Mouse (Mus musculus) layer of hippocampus, postnatal 10 days (tissue): ENCODE results near the gene Abcc2. TPM values are rescaled to one million over a fixed set of nuclear protein-coding genes. Genes with fewer than 3 reads are reported as not detected.

Experiments
- DNase-seq, 2 experiments: peaks; one replicate each; pipeline ENCODE4 v3.0.0; 2021; ENCODE audit warnings: low spot score in 2 of 2
- total RNA-seq, 2 experiments: library from RNA; stranded (reverse); gene quantifications; 2 replicates each; pipeline ENCODE4 v1.2.3; 2021

Abcc2 gene
- total RNA-seq, 2 experiments from 2014 or later: 0.07 to 0.18 TPM

DNA sequence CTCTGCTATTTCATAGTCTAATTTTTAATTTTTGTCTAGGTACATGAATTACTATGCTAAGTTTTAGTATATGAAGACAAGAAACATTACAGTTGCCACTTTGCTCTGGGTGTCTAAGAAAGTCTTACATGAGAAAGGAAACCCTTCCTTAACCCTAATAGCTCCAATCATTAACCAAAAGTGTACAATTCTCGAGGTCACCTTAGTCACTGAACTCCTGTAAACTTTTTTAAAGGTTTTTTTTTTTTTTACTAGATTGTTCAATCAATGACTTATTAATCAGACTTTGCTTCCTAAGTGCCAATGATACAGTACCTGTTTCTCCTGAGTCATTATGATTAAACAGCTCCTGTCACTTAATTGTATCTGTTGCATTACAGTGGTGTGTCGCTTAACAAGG is 4.7 kb upstream of the Abcc2 start:
- DNase-seq: no peak

DNA sequence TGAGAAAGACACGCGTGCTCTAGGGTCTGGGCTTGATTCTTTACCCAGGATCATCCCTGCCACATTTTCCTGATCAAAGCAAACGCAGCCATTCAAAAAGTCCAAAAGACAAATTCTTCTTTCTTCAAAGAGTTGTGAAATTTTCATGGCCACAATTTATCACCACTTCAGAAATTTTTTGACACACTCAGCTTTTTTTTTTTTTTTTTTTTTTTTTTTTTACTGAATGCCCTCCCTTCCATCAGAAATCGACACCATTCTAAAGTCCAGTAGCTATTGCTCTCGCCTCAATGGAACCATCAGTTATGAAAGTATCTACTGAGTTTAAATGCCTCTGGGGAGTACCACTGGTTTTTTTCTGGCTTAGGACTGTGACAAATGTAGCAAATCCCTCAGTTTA is 1.6 kb upstream of the Abcc2 start:
- no peak for DNase-seq

DNA sequence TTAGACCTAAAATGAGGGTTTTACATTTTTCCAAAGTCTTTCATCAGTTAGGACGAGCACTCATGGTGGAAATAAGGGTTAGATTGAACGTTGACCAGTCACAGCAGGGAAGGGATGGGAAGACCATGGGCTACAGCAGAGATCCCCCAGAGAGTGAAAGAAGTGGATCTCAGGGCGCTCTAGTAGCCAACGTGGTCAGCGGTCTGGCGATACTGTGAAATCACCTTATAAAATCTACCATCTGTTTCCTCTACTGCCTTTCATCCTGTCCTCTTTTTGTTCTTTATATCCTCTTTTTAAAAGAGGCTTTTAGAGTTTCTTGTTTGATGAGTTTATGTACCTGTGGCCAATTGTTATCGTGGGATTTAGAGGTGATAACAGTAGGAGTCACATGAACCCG is 2.8 kb downstream of the Abcc2 start:
- no peak for DNase-seq

DNA sequence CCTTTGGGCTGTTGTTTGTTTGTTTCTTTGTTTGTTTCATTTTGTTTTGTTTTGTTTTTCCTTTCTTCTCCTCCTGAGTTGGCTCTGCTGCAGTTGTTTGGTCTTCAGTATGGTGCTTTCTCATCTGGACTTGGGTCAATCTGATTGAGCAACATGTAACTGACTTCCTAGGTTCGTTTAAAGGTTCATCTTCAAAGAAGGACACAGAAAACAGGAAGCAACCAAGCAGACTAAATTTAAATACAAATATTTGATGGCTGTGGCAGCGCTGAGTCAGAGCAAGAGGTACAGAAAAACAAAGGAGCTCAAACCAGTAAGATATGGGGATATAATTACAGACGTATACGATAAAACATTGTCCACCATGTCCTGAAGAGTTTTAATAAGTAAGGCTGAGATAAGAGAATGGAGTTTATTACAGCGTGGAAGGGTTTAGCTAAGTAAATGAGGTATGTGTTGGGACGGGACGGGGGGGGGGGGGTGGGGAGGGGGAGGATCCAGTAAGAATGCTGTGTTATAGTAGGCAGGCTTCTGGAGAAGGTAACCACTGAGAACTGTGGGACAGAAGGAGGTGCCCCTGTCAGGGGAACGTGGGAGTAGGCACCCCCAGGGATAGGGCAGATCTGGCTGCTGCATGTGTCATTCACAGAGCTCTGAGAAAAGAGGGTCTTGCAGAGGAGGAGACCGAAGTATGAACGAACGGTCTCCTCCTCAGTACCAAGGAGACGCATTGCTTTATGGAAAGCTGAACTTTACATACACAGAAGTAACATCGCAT is 4.4 kb downstream of the Abcc2 start:
- no peak for DNase-seq

DNA sequence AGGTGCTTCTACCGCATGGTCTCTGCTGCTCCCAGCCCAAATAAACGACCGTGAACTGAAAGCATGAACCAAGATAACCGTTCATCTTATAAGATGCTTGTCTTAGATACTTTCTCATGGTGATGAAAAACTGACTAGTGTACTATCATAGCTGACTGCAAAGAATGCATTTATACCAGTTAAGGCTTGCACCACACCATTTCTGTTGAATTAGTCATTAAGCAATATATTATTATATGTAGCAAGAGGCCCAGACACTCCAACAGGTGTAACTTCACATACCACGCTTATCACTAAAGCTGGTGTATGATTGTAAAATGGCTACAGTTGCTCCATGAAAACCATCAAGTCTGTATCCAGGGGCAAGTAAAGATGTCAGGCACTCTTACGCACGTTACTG is 7.8 kb downstream of the Abcc2 start:
- DNase-seq: no peak

DNA sequence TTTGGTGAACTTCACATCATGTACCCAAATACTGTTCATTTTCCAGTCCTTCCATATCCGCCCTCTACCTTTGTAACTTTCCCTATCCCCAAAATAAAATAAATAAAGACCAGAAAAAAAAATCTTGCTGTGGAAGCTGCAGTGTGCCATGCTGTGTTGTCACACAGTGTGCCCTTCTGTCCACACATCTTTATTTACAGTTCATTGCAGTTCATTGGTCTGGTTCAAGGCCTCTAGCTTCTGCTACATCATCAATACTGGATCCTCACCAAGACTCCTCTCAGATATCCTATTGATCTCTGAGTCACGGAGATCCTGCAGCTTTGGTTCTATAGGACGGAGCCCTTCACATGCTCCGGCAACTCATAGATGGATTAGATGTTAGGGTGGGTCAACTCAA is 10.5 kb downstream of the Abcc2 start:
- no peak for DNase-seq

DNA sequence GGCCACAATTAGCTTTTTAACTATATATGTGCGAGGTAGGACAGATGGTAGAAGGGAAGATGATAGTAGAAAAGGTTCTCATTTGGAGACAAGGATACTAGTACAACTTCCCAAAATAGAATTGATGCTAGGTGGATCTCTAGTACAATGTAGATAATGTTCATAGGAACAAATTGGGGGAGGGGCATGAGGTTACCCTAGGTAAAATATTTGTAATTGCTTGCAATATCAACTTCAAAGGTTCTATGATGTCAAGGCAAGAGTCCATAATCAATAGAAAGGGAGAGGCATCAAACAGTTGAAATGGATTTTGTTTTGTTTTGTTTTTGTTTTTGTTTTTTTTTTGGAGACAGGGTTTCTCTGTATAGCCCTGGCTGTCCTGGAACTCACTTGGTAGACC is 12.0 kb downstream of the Abcc2 start:
- DNase-seq: no peak

DNA sequence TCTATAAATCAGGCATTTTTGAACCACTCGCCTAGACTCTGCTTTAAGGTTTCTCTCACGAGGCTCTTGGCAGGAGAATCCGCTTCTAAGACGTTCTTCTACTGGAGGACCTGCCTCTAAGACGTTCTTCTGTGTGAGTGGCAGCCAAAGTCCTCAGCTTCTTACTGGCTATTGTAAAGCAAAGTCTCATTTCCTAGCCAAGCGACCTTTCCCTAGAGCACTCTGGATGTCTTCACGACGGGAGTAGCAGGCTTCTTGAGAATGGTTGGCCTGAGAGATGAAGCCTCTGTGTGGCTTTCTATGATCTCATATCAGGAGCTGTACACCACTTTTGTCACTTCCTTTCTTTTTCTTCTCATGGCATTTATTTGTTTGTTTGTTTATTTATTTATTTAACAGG is 13.5 kb downstream of the Abcc2 start:
- DNase-seq: no peak

DNA sequence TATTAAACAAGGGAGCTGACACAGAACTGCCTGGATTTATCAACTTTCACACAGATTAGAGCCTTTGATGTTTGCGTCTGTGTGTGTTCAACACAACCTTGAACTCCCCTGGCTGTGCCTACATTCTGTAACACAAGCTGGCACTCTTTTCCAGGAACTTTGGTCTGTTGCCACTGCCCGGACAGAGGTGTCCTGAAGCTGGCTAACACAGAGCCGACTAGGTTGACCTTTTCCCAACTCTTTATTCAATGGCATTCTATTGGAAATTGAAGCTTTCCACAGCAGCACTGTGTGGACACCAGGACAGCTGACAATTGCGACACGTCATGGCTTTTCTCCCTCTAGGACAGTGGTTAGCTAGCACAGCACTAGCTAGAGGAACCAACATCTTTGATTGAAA is 15.2 kb downstream of the Abcc2 start:
- no peak for DNase-seq

DNA sequence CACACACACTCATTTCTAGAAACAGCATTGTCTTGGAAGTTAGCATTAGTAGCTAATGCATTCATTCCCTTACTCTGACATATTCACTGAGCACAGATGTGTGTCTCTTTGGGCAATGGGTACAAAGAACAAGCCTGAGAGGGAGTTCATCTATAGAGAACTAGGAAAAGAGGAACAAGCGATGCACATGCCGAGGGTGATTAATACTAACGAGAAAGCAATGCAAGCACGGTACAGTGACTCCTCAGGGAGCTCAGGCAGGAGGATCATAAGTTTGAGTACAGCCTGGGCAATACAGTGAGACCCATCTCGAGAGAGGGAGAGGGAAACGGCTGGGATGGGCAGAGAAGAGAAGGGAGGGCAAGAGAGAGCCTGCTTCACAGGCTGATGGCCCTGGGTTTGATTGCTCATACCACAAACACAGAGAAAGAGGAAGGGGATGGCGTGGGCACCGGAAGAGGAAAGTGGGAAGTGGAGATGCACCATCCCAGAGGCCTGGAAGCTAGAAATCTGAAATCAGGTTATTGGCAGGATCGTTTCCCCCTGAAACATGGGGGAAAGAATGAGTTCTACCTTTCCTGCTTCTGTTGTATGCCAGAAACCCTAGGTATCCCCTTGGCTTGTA is 19.5 kb downstream of the Abcc2 start:
- no peak for DNase-seq

DNA sequence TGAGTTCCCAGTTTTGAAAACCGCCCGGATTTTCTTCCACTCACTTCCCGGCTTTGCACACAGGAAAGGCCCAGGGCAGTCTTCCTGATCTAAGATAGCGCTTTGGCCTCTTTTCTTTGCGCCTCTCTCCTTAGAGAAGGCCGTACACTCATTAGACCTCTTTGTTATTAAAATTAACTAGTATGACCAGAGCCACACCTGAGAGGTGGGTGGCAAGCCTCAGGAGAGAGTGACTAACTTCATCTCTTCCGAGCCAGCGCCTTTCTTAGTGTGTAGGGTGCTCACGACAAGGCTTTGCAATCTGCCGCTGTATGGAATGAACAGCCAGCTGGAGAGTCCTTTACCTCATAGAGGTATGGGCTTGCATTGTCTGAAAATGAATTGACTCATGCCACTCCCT is 21.9 kb downstream of the Abcc2 start:
- DNase-seq: no peak

DNA sequence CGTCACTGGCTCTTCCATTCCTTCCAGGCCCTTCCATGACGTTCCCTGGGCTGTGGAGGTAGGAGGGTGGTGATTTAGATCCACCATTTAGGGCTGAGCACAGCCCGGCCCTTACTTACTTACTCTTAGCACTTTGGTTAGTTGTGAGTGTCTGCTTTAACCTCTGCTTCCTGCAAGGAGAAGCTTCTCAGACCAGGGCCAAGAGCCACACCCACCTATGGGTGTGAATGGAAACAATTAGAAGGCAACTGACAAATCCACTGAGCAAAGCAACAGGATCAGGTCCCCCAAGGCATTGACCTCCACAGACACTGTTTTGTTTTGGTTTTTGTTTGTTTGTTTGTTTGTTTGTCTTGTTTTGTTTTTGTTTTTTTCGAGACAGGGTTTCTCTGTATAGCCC is 27.3 kb downstream of the Abcc2 start:
- DNase-seq: no peak

DNA sequence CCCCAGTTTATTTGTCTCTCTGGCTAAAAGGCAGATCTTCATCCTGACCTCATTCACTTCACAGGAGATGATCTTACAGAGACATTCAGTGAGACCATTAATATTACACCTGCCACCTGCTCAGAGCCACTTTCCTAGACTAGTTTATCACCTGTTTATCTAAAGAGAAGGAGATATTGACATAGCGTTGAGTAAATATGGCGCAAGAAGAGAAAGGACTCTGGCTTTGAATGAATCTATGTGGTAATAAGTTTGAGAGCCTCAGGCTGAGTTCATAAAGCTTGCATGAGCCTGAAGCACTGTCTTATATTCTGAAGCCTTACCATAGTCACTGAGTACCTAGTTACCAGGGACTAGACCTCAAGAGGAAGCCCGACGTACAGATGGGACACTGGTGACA is 29.4 kb downstream of the Abcc2 start:
- no peak for DNase-seq

DNA sequence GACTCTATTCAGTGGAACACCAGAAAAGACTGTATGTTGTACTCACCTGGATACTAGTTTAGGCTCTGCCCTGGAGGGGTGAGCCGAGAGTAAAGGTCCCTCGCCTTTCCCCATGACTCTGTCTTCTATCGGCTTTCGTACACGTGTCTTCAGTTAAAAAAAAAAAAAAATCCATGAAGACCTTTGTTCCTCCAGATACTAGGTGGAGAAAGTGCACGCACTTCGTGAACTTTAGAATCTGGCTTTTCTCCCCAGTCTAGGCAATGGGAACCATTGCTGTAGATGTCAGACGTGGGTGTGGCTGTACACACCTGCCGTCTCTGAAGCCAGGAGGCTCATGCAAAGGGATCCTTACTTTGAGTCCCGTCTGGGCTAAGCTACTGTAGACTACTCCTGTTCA is 31.3 kb downstream of the Abcc2 start:
- DNase-seq: no peak

DNA sequence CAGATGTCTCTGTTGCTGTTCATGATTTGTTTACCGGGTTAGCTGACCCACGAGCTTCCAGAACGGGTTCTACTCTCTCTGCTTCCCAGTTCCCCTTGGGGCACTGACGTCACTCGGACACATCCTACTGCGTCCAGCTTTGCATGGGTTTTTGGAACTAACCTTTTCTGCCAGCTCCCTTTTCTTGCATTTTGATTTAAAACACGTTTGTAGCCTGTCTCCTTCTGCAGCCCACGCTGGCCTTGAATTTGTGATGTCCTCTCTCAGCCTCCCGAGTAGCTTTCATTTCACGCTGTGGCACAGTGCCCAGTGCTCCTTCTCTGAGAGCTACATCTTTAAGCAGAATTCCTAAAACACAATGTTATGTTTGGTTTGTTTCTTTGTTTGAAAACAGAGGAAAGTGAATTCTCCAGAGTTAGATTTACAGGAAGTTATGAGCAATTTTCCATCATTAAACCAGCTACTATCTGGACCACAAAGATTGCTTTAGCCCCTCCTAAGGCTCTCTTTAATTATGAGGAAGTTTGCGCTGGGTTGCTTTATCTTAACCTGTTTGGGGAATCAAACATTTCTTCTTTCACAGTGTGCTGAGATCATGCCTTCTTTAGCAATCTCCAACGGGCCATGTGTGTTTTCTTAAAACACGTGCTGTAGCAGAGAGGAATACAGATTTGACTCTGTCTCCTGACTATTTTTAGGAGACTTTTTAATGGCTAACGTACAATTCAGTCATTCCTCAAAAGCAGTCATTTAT is 33.8 kb downstream of the Abcc2 start:
- no peak for DNase-seq

DNA sequence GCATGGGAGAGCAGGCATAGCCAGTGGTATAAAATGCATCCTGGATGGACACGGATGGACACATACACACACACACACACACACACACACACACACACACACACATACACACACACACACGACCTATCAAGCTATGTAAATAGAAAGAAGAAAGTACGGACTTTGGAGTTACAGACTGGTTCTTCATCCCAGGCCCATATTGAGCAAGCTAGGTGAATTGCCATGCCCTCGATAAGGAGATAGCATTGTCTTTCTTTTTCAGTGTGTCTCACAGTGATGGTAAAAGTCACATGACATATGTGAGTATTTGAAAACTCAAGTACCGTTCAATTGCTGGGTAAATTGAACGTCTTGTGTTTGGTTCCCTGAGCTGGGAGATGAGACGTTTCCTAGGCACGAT is 44.9 kb downstream of the Abcc2 start:
- no peak for DNase-seq

DNA sequence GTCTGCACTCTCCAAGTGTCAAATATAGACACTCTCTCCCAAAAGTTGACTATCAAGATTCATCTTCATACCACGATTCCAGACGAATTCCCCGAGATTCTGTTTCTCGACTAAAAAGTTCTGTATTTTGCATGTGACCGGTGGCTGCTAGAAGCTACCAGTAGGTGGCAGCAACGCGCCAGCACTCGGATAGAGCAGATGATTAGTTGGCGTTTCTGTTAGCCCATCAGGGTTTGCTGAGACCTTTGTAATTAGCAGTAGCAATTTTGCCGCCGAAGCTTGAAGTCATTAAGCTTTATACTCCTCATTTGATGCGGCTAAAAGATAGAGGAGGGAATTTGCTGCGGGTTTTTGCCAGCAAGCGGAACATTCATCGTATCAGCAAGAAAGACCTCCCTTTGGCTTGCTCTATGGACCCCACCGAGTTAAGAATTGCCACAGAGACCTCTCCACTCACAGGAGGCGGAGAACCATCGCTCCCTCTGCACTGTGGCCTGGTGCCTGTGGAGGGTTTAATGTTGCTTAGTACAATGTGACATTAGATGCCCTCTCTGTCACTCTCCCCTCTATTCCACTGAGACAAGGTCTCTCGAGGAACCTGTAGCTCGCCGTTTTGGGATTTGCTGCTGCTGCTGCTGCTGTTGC is 50.6 kb downstream of the Abcc2 start:
- peak; percentile 88 to 90 for DNase-seq

DNA sequence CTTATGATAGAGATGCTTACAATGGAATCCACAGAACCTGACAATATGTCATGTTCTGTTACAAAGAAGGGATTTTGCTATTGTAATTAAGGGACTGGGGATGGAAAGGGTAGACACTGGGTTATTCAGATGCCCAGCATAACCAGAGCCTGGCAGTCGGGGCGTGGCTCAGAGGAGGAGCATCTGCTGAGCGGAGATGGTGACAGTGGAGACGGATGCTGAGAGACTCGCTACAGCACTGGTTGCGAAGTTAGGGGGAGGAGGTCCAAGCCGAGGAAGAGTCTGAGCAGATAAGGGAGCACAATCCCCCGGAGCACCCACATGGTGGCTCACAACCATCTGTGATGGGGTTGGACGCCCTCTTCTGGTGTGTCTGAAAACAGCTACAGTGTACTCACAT is 61.2 kb downstream of the Abcc2 start:
- no peak for DNase-seq

DNA sequence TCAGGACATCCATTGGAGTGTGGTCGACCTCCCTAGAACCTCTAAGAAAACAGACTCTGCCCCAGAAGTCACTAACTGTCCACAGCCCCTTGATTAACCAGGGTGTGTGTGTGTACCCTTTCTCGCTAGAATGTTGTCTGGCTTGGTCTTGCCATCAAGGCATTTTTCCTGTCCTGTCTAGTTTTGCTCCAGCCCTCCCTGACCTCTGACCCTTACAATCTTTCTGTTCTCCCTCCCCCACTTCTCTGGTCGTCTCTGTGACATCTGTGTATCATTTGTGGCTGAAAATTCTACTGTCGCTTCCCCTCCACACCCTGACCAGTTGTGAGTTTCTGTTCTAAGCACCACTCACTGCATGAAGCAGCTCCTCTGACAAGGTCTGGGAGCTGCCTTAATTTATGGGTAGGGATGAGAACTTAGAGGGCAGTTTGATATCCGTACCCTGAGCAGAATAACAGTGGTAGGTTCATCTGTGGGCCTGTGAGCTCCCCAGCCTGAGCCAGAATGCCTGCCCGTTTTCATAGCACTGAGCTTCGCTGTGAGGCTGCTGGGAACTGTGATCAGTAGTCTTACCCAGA is 63.4 kb downstream of the Abcc2 start:
- no peak for DNase-seq

DNA sequence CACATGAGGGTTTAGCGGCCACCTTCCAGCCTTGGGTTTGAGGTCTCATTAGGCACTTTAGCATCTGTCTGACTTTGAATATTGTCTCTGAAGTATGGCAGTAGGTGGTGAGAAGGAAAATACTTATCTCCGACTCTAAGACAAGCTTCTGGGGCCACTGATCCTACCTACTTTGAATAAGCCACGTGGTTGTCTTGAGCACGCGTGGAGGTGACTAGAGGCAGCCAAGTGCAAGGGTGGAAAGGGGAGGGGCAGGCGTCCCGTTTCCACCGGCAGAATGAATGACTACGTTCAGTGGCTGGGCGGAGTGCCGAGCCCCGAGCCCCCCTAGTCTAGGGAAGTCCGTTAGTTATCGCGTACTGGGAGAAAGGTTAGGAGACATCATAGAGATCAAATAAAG is 65.1 kb downstream of the Abcc2 start:
- no peak for DNase-seq

DNA sequence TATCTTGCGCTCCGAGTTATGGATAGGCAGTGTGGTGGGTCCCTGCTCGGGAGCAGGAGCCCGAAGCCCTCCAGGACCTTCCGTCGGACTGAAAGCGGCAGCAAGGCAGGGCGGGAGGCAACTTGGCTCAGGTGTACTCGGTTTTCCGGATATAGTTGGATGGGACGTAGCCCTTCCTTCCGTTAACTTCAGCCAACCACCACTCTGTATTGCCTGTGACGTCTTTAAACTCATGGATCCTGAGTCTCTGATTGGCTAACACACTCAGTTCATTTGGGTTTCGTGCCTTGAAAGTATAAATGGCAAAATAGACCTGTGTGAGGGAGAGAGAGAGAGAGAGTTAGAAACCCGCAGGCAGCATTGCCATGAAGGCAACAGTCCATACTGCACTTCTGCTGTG is 66.0 kb downstream of the Abcc2 start:
- no peak for DNase-seq

DNA sequence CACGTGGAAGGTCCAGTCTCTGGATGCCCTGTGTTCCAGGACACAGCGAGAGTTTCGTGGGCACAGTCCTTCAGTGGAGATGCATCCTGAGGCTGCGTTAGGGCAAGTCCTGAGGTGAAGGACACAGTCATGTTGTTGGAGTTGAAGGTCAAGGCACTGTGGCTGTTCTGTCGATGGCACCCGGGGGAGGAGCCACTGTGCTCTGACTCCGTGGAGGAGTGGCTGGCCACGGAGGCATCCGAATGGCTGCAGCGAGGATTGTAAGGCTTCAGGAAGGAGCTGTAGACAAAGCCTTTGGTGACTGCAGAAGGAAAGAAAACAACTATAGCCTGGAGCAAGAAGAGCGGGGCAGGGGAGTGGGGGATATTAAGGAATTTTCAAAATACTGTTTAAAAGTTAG is 68.0 kb downstream of the Abcc2 start:
- no peak for DNase-seq
